Mouse (Mus musculus) intestine, embryonic 16.5 days (tissue): Measurements from ENCODE around the gene Irak3. TPM values are rescaled to one million over a fixed set of nuclear protein-coding genes. Genes with fewer than 3 reads are reported as not detected.

Experiments used
- ATAC-seq: fragments of 200-750 bp; cut with Nextera tagmentation; 2 replicates; pipeline ENCODE4 v1.8.0; 2017; ENCODE audit warnings: moderate TSS enrichment, moderate library complexity
- H3K27ac ChIP-seq: fragments of 300-500 bp; sonication (generic); 2 replicates; pipeline ENCODE4 v1.5.1; 2014; ENCODE audit warnings: mild to moderate bottlenecking, low read length
- H3K27me3 ChIP-seq: fragments of 300-500 bp; sonication (generic); replicated peaks from 2 replicates; pipeline ENCODE4 v1.6.1; 2014; ENCODE audit warnings: low read length, control low read depth, mixed read lengths; ENCODE audit not compliant: control insufficient read depth, insufficient read depth
- H3K36me3 ChIP-seq: fragments of 300-500 bp; sonication (generic); 2 replicates; pipeline ENCODE4 v1.6.1; 2014; ENCODE audit warnings: low read length, control low read depth; ENCODE audit not compliant: control insufficient read depth, insufficient read depth
- H3K4me1 ChIP-seq: fragments of 300-500 bp; sonication (generic); 2 replicates; pipeline ENCODE4 v1.6.1; 2014; ENCODE audit warnings: low read length, control low read depth, mixed read lengths; ENCODE audit not compliant: control insufficient read depth, insufficient read depth
- H3K4me2 ChIP-seq: fragments of 300-500 bp; sonication (generic); 2 replicates; pipeline ENCODE4 v1.6.1; 2014; ENCODE audit warnings: low read depth, low read length, control low read depth
- H3K4me3 ChIP-seq: fragments of 300-500 bp; sonication (generic); 2 replicates; pipeline ENCODE4 v1.5.1; 2014; ENCODE audit warnings: mild to moderate bottlenecking, low read length
- H3K9ac ChIP-seq: fragments of 300-500 bp; sonication (generic); 2 replicates; pipeline ENCODE4 v1.6.1; 2014; ENCODE audit warnings: low read depth, low read length
- H3K9me3 ChIP-seq: fragments of 300-500 bp; sonication (generic); 2 replicates; pipeline ENCODE4 v1.6.1; 2016; ENCODE audit warnings: low read length, control low read depth; ENCODE audit not compliant: control insufficient read depth
- WGBS: fragments of 180-500 bp; shearing (Covaris S2); extraction: QIAGEN DNeasy Blood & Tissue Kit; methylation state at CpG from one replicate; pipeline ENCODE4 v1.1.7; 2014; 5-methylcytosine and 5-hydroxymethylcytosine counted together
- polyA plus RNA-seq: library from polyadenylated mRNA; unstranded; fragments of >200 nt; fragmentation: Nextera tagmentation; extraction: Ambion mirVana; gene quantifications from 2 replicates; pipeline ENCODE4 v1.2.1, GENCODE M21; 2015

Irak3 gene
- polyA plus RNA-seq, 1 experiment from 2014 or later, result 1.1 TPM

DNA sequence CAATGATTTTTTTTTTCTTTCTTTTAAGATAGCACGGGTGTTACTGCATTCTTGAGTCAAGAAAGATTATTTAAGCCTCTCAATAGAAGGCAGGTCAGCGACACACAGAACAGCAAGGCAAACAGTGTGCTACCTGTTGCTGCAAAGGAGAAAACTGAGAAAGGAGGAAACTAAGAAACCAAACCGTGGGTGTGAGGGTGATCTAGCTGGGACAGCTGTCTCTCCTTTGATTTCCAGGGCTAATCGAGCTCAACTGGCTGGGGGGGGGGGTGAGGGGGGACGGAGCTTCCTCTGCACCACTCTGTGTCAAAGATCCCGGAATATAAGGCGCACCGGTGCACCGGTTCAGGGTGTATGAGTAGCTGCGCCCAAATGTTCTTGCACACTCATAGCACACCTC lies 32.9 kb downstream of the Irak3 start:
- no peak overlapping the region for H3K4me2 ChIP-seq
- 54% methylated on average over 10 of the region's 10 CpGs for WGBS

DNA sequence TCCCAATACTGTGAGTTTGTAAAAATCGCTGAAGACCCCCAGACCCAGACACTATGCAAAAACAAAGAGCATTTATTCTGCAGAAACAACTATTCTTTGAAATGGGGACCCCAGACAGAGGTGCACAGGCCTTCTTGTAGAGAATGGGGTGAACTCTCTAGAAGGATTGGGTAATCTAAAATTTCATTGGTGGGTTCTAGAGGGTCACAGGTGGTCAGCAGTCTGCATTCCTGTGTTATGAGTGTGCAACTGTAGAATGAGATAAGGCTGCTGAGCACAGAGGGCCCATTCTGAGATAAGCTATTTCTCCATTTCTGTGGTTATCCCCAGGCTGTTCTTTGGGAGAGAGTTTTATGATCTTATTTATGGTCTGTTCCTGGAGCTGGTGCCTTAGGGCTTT lies 33.9 kb downstream of the Irak3 start:
- Histone ChIP-seq H3K27ac (no peak overlapping the region), H3K9me3 (no peaks in the 10 kb centered on the region), H3K27me3 (no peaks in the 10 kb centered on the region), H3K36me3 (no peaks in the 10 kb centered on the region), H3K9ac (no peak overlapping the region), H3K4me1 (no peaks in the 10 kb centered on the region), H3K4me2 (no peak overlapping the region), H3K4me3 (no peak overlapping the region)
- peak; percentile 81 for ATAC-seq
- WGBS, result 70% methylated on average over 1 of the region's 1 CpGs

More for the DNA sequence above, 32.9 kb downstream of the Irak3 start:
- H3K4me3 ChIP-seq, result no peak overlapping the region
- no peaks in the 10 kb centered on the region for H3K36me3 ChIP-seq
- ATAC-seq, result no peak
- no peak overlapping the region for H3K9ac ChIP-seq
- no peaks in the 10 kb centered on the region for H3K9me3 ChIP-seq
- no peaks in the 10 kb centered on the region for H3K27me3 ChIP-seq
- H3K4me1 ChIP-seq, result no peaks in the 10 kb centered on the region
- H3K27ac ChIP-seq, result no peak overlapping the region

DNA sequence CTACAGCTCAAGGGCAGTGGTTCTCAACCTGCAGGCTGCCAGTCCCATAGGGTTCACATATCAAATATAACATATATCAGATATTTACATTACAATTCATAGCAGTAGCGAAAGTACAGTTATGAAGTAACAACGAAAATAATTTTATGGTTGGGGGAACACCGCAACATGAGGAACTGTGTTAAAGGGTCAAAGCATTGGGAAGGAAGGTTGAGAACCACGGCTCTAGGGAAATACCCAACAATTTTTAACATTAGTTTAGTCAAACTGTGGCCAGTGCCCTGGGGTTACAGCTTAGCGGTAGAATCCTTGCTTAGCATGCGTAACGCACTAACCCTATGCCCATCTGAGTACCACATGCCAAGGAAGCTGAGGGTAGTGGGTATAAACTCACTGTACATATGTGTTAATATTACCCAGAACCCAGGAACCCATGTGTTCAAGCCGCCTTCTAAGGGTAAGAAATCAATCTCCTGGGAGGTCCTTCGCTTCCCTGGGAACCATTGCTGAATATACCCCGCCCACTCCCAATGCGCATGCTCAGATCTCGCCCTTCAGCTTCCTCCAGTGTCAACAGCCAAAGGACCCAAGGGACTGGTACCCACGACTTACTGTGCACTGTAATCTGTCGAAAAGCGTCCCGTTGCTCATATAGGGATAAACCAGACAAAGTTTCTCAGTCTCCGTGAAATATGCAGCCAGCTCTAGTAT lies 36.0 kb downstream of the Irak3 start:
- H3K9me3 ChIP-seq, result no peaks in the 10 kb centered on the region
- no peaks in the 10 kb centered on the region for H3K27me3 ChIP-seq
- H3K4me2 ChIP-seq, result no peak overlapping the region
- H3K27ac ChIP-seq, result no peak overlapping the region
- H3K36me3 ChIP-seq, result no peaks in the 10 kb centered on the region
- H3K9ac ChIP-seq, result no peak overlapping the region
- no peak for ATAC-seq
- H3K4me3 ChIP-seq, result no peak overlapping the region
- H3K4me1 ChIP-seq, result no peaks in the 10 kb centered on the region
- WGBS, result 90% methylated on average over 17 of the region's 17 CpGs

- no peak overlapping the region for H3K4me3 ChIP-seq
- H3K9ac ChIP-seq, result no peak overlapping the region
- no peaks in the 10 kb centered on the region for H3K9me3 ChIP-seq
- 87% methylated on average over 19 of the region's 19 CpGs for WGBS
- no peak overlapping the region for H3K27ac ChIP-seq
- no peak for ATAC-seq
- no peak overlapping the region for H3K4me2 ChIP-seq
- no peaks in the 10 kb centered on the region for H3K27me3 ChIP-seq
- H3K36me3 ChIP-seq, result no peaks in the 10 kb centered on the region
- no peaks in the 10 kb centered on the region for H3K4me1 ChIP-seq
Measured at GRCm38 (mm10) chr10:120164931-120165792, 36.8 kb downstream of the Irak3 start.

GRCm38 (mm10) chr10:120163490-120163889 lies 38.4 kb downstream of the Irak3 start:
- Histone ChIP-seq H3K9ac (no peak overlapping the region), H3K4me1 (no peaks in the 10 kb centered on the region), H3K9me3 (no peaks in the 10 kb centered on the region), H3K27me3 (no peaks in the 10 kb centered on the region), H3K27ac (no peak overlapping the region), H3K4me3 (no peak overlapping the region), H3K4me2 (no peak overlapping the region), H3K36me3 (no peaks in the 10 kb centered on the region)
- ATAC-seq, result no peak
- 83% methylated on average over 7 of the region's 7 CpGs for WGBS

- no peak overlapping the region for H3K27ac ChIP-seq
- H3K9ac ChIP-seq, result no peak overlapping the region
- no peaks in the 10 kb centered on the region for H3K27me3 ChIP-seq
- H3K9me3 ChIP-seq, result no peaks in the 10 kb centered on the region
- ATAC-seq, result no peak
- no peak overlapping the region for H3K4me2 ChIP-seq
- no peaks in the 10 kb centered on the region for H3K4me1 ChIP-seq
- H3K36me3 ChIP-seq, result no peaks in the 10 kb centered on the region
- no peak overlapping the region for H3K4me3 ChIP-seq
- 86% methylated on average over 10 of the region's 10 CpGs for WGBS
Measured at GRCm38 (mm10) chr10:120162840-120163239, 39.1 kb downstream of the Irak3 start.

- Histone ChIP-seq H3K27ac (no peak overlapping the region), H3K36me3 (no peaks in the 10 kb centered on the region), H3K27me3 (no peaks in the 10 kb centered on the region), H3K9ac (no peak overlapping the region), H3K4me1 (no peaks in the 10 kb centered on the region), H3K4me3 (no peak overlapping the region), H3K9me3 (no peaks in the 10 kb centered on the region), H3K4me2 (no peak overlapping the region)
- 78% methylated on average over 9 of the region's 9 CpGs for WGBS
- ATAC-seq, result no peak
Measured at GRCm38 (mm10) chr10:120160533-120160932, 41.4 kb downstream of the Irak3 start.

GRCm38 (mm10) chr10:120153911-120154310 lies 48.0 kb downstream of the Irak3 start:
- no peak for ATAC-seq

GRCm38 (mm10) chr10:120151672-120152071 lies 50.3 kb downstream of the Irak3 start:
- Histone ChIP-seq H3K4me3 (no peak overlapping the region), H3K9me3 (no peaks in the 10 kb centered on the region), H3K4me2 (no peak overlapping the region), H3K36me3 (no peaks in the 10 kb centered on the region), H3K27me3 (no peaks in the 10 kb centered on the region), H3K4me1 (no peaks in the 10 kb centered on the region), H3K27ac (no peak overlapping the region), H3K9ac (no peak overlapping the region)
- no peak for ATAC-seq
- 89% methylated on average over 7 of the region's 7 CpGs for WGBS

More at GRCm38 (mm10) chr10:120153911-120154310, 48.0 kb downstream of the Irak3 start:
- no peaks in the 10 kb centered on the region for H3K36me3 ChIP-seq
- no peak overlapping the region for H3K27ac ChIP-seq
- no peak overlapping the region for H3K9ac ChIP-seq
- no peak overlapping the region for H3K4me3 ChIP-seq
- H3K9me3 ChIP-seq, result no peaks in the 10 kb centered on the region
- no peak overlapping the region for H3K4me2 ChIP-seq
- H3K4me1 ChIP-seq, result no peaks in the 10 kb centered on the region
- H3K27me3 ChIP-seq, result no peaks in the 10 kb centered on the region
- 90% methylated on average over 2 of the region's 2 CpGs for WGBS
